Mouse (Mus musculus) G1E-ER4 (cell line): ENCODE data around the gene Slc8a1. TPM values are rescaled to one million over a fixed set of nuclear protein-coding genes. Genes with fewer than 3 reads are reported as not detected.

Source experiments
- GATA1 ChIP-seq: IDR thresholded peaks from one replicate; pipeline ENCODE4 v1.8.0; 2012; ENCODE audit warnings: low read length, inconsistent platforms
- polyA plus RNA-seq: library from polyadenylated mRNA; stranded (reverse); fragments of >175 nt; gene quantifications from 2 replicates; pipeline ENCODE4 v1.2.3, GENCODE M21; 2012

Slc8a1 gene
- polyA plus RNA-seq, 1 experiment = not detected

- no peak for TF ChIP-seq GATA1
Measured at GRCm38 (mm10) chr17:81505162-81505685, 233.0 kb downstream of the Slc8a1 start.

GRCm38 (mm10) chr17:81504040-81504439 is 234.1 kb downstream of the Slc8a1 start:
- no peak for TF ChIP-seq GATA1

GRCm38 (mm10) chr17:81502732-81503131 is 235.4 kb downstream of the Slc8a1 start:
- no peak for TF ChIP-seq GATA1

- TF ChIP-seq GATA1 = no peak
Measured at GRCm38 (mm10) chr17:81500686-81501407, 237.3 kb downstream of the Slc8a1 start.

- TF ChIP-seq GATA1 = no peak
Measured at GRCm38 (mm10) chr17:81497919-81498318, 240.3 kb downstream of the Slc8a1 start.

GRCm38 (mm10) chr17:81496616-81497015 is 241.6 kb downstream of the Slc8a1 start:
- no peak for TF ChIP-seq GATA1

- no peak for TF ChIP-seq GATA1
Measured at GRCm38 (mm10) chr17:81492216-81492865, 245.8 kb downstream of the Slc8a1 start.

- no peak for TF ChIP-seq GATA1
Measured at GRCm38 (mm10) chr17:81486388-81486787, 251.8 kb downstream of the Slc8a1 start.

GRCm38 (mm10) chr17:81481843-81482490 is 256.2 kb downstream of the Slc8a1 start:
- TF ChIP-seq GATA1 = no peak

- TF ChIP-seq GATA1 = no peak
Measured at GRCm38 (mm10) chr17:81480351-81481161, 257.6 kb downstream of the Slc8a1 start.

- no peak for TF ChIP-seq GATA1
Measured at GRCm38 (mm10) chr17:81479807-81480206, 258.4 kb downstream of the Slc8a1 start.

GRCm38 (mm10) chr17:81477420-81477819 is 260.8 kb downstream of the Slc8a1 start:
- TF ChIP-seq GATA1 = no peak

- no peak for TF ChIP-seq GATA1
Measured at GRCm38 (mm10) chr17:81473363-81473762, 264.8 kb downstream of the Slc8a1 start.

GRCm38 (mm10) chr17:81468941-81469340 is 269.2 kb downstream of the Slc8a1 start:
- TF ChIP-seq GATA1 = no peak

GRCm38 (mm10) chr17:81459379-81459778 is 278.8 kb downstream of the Slc8a1 start:
- TF ChIP-seq GATA1 = no peak

- TF ChIP-seq GATA1 = no peak
Measured at GRCm38 (mm10) chr17:81455977-81456376, 282.2 kb downstream of the Slc8a1 start.
